Mouse (Mus musculus) C2C12 (cell line): ENCODE data around the gene Eif3d.

Source experiments
- CTCF ChIP-seq: IDR thresholded peaks from one replicate; pipeline ENCODE4 v1.5.1; 2011; ENCODE audit not compliant: control insufficient read depth, insufficient read depth, insufficient read length
- FOSL1 ChIP-seq: IDR thresholded peaks from one replicate; pipeline ENCODE4 v1.8.0; 2011; ENCODE audit warnings: mild to moderate bottlenecking, low read length; ENCODE audit not compliant: poor library complexity, insufficient read depth, severe bottlenecking
- MAX ChIP-seq: IDR thresholded peaks from one replicate; pipeline ENCODE4 v1.6.1; 2011; ENCODE audit warnings: mild to moderate bottlenecking, control low read depth
- USF1 ChIP-seq: IDR thresholded peaks from one replicate; pipeline ENCODE4 v1.6.1; 2011; ENCODE audit warnings: low read depth, mild to moderate bottlenecking, control low read depth, moderate library complexity

DNA sequence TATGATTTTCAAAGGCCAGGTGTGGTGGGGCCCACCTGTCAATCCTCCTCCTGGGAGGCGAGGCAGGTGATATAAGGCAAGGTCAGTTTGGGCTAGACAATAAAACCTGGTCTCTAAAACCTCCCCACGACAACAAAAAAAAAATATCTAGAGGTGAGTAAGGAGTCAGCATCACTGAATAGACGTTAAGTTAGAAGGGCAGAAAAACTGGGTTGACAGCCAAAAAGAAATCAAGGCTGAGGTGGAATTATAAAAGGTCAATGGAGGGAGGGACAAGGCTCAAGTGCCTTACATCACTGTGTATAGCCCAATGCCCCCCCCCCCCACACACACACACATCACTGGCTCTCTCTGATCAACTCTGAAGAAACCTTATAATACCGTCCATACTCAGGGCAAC lies 42.5 kb downstream of the Eif3d start:
- TF ChIP-seq CTCF (no peak), MAX (no peak), FOSL1 (no peak), USF1 (no peak)
